Mouse (Mus musculus): Measurements from ENCODE around the gene Dolk.

GRCm38 (mm10) chr2:30264671-30265519 lies 21.2 kb downstream of the Dolk start:
- TF ChIP-seq CTCF (IDR thresholded peaks at IDR 0.05; ENCODE audit: extremely low read depth, insufficient read length, insufficient replicate concordance, low read depth, low read length) (no peak), POLR2A (IDR thresholded peaks at IDR 0.05; ENCODE audit: low read depth, low read length) (no peak)

Measured in small intestine, adult 2 months (tissue).